Mouse (Mus musculus): Measurements from ENCODE around the gene Tma7. TPM values are rescaled to one million over a fixed set of nuclear protein-coding genes. Genes with fewer than 3 reads are reported as not detected.

Tma7 gene
- polyA plus RNA-seq, 1 experiment from 2014 or later: 812 TPM

DNA sequence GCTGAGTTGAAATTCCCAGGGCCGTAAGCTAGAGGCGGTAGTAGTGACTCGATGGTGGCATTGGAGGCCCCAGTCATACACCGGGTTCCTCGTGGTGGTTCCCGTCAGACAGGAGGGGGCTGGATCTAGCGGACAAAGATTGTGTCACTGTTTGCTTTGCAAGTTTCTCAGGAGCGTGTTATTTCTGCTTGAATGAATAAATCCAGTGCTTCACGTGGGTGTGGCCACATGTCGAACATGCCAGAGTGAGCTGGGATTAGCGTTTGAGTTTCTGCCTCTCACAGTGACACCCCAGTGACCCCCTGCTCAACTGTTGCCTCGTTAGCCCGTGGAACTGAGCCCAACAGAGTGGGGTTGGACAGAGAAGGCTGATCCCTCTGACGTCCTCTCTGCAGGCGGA lies 8.1 kb upstream of the Tma7 start:
- peaks cover 52% of the 10 kb centered on the region for H3K4me1 ChIP-seq
- H3K27me3 ChIP-seq (replicated peaks; ENCODE audit: low read depth, poor library complexity, severe bottlenecking): no peaks in the 10 kb centered on the region
- H3K27ac ChIP-seq (replicated peaks): 0 out of 2 replicates have a peak overlapping the region, but pooled peaks have one; percentile 3
- no peak for DNase-seq (ENCODE audit: low spot score)
- no peak overlapping the region for H3K4me3 ChIP-seq
- no peaks in the 10 kb centered on the region for H3K9me3 ChIP-seq
- H3K36me3 ChIP-seq (replicated peaks): peaks cover 33% of the 10 kb centered on the region
- WGBS: 69% methylated on average over 15 of the region's 15 CpGs

DNA sequence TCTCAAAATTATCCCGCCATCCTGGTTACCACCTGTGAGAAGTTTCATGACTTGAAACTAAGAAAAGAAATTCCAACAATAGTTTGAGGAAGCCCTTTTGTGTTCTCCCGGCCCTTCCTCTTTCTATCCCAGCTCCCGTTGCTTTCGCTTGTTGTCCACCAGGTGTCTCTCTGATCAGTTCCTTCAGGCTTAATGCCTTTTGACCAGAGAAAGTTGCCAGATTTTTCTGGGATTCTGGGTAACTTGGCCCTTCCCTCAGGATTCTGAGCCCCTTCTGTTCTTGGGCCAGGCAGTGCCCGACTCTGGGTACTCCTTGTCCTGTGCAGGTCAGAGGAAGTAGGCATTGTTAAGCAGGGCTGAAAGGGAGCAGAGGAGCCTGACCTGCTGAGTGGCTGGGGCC lies 5.6 kb upstream of the Tma7 start:
- 17% methylated on average over 5 of the region's 5 CpGs for WGBS

DNA sequence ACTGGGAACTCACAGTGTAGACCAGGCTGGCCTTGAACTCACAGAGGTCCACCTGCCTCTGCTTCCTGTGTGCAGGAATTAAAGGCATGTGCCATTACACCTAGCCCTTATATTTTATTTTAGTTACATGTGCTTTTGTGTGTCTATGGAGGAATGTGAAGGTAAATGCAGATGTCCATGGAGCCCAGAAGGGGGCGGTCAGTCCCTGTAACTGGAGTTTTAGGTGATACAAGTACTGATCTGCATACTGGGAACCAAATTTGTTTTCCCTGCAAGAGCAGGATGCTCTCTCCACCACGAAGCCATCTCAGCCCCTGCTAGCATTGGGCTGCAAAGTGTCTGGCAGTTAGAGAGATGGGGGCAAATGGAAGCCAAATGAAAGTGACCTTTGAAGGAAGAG lies 2.5 kb upstream of the Tma7 start:
- Histone ChIP-seq H3K4me3 (no peak overlapping the region), H3K9me3 (no peaks in the 10 kb centered on the region), H3K4me1 (peaks cover 27% of the 10 kb centered on the region), H3K36me3 (replicated peaks) (peaks cover 15% of the 10 kb centered on the region), H3K27ac (replicated peaks) (no peak overlapping the region), H3K27me3 (replicated peaks; ENCODE audit: low read depth, poor library complexity, severe bottlenecking) (no peaks in the 10 kb centered on the region)
- WGBS: 17% methylated on average over 2 of the region's 2 CpGs
- peak; percentile 53 for DNase-seq (ENCODE audit: low spot score)

More for the DNA sequence above, 5.6 kb upstream of the Tma7 start:
- Histone ChIP-seq H3K27me3 (replicated peaks; ENCODE audit: low read depth, poor library complexity, severe bottlenecking) (no peaks in the 10 kb centered on the region), H3K36me3 (replicated peaks) (peaks cover 32% of the 10 kb centered on the region), H3K4me3 (no peak overlapping the region), H3K9me3 (no peaks in the 10 kb centered on the region), H3K4me1 (peaks cover 35% of the 10 kb centered on the region), H3K27ac (replicated peaks) (peak overlapping the region; percentile 63)
- peak; percentile 29 for DNase-seq (ENCODE audit: low spot score)

DNA sequence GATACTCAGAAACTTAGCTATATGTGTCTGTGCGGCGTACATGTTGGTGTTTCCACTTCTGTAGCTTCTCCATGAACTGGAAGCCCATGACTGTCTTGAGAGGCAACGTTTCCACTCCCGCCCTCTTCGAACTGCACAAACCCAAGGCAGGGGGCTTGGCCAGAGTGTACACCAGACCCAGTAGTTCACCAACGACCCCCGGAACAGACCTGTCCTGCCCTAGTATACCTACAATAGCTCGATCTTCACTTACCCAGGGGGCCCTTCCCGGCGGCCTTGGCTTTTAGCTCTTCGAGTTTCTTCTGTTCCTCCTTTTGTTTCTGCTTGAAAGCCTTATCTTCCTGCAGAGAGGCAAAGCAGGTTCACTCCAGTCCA lies 651 bp downstream of the Tma7 start:
- H3K9me3 ChIP-seq: no peaks in the 10 kb centered on the region
- no peaks in the 10 kb centered on the region for H3K27me3 ChIP-seq (replicated peaks; ENCODE audit: low read depth, poor library complexity, severe bottlenecking)
- H3K4me1 ChIP-seq: peaks cover 20% of the 10 kb centered on the region
- H3K4me3 ChIP-seq: peak overlapping the region; percentile 87
- 8% methylated on average over 11 of the region's 11 CpGs for WGBS
- no peak for DNase-seq (ENCODE audit: low spot score)
- peak overlapping the region; percentile 91 for H3K27ac ChIP-seq (replicated peaks)
- H3K36me3 ChIP-seq (replicated peaks): peaks cover 35% of the 10 kb centered on the region

DNA sequence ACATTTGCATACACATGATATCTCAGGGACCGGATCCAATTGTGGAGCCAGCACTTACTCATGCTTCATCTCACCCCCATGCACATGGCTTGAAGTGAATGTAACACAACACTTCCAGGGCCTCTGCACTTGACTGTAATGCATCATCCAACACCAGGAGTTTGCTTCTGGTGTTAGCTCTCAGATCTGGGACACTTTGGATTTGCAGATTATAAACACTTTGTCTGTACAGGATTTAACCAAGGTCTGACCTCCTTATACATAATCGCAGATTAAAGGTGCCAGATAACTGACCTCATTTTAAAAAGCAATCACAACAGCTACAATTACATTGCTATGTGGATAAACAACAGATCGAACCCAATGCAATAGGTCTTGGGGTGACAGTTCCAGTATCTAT lies 1.9 kb downstream of the Tma7 start:
- peaks cover 20% of the 10 kb centered on the region for H3K4me1 ChIP-seq
- no peak overlapping the region for H3K27ac ChIP-seq (replicated peaks)
- H3K9me3 ChIP-seq: no peaks in the 10 kb centered on the region
- no peaks in the 10 kb centered on the region for H3K27me3 ChIP-seq (replicated peaks; ENCODE audit: low read depth, poor library complexity, severe bottlenecking)
- H3K36me3 ChIP-seq (replicated peaks): peaks cover 35% of the 10 kb centered on the region
- 95% methylated on average over 3 of the region's 3 CpGs for WGBS
- no peak for DNase-seq (ENCODE audit: low spot score)
- H3K4me3 ChIP-seq: peak overlapping the region; percentile 87; the same call in 1 of the 2 replicates

DNA sequence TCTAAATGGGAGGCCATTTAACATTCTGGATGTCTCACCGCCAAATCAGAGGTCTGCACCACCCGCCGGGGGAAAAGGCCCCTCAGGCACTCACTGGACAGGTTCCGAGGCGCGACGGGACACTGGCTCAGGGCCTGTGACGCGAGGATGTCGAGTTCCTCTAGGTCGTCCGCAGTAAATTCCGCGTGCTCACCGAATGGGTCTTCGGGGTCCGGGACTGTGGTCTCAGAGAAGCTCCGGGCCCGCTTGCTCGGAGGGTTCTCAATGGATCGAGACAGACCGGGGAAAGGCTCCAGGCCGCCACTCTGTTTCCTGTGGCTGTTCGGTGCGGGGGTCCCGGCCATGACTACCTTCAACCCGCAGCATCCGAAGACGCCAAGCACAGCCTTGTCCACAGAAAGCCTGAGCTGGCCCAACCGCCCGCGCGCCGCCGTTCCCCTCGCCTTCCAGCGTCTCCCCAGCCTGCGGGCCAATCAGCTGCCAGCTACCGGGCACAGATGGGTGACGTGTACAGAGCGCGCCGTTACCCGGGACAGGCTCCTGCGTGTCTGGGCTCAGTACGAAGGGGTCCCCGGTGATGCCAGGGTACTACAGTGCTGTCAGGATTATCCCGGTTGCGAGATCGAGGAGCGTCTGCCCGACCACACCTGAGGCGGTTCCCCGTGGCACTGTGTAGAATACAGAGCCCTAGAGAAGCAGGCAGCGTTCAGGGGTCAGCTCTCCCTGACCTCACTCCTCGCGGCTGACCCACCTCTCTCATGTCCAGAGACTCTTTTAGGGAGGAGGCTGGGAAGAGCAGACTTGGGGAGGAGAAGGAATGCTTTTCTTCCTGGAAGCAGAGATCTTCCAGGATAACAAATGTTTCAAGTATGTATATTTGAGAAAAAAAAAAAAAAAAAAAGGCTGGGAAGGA lies 8.5 kb downstream of the Tma7 start, which contains the start of gene Atrip:
Atrip (minus strand) TSS at position 464 of the 913 bp plus-strand sequence.
- peaks cover 45% of the 10 kb centered on the region for H3K36me3 ChIP-seq (replicated peaks)
- H3K4me3 ChIP-seq: peak within 1 kb of the TSS; percentile 71
- DNase-seq (ENCODE audit: low spot score): peak; percentile 94
- H3K9me3 ChIP-seq: no peaks in the 10 kb centered on the region
- peaks cover 24% of the 10 kb centered on the region for H3K4me1 ChIP-seq
- no peaks in the 10 kb centered on the region for H3K27me3 ChIP-seq (replicated peaks; ENCODE audit: low read depth, poor library complexity, severe bottlenecking)
- under 1% methylated on average over 57 of the region's 57 CpGs for WGBS
- peak within 1 kb of the TSS; percentile 89 for H3K27ac ChIP-seq (replicated peaks)

DNA sequence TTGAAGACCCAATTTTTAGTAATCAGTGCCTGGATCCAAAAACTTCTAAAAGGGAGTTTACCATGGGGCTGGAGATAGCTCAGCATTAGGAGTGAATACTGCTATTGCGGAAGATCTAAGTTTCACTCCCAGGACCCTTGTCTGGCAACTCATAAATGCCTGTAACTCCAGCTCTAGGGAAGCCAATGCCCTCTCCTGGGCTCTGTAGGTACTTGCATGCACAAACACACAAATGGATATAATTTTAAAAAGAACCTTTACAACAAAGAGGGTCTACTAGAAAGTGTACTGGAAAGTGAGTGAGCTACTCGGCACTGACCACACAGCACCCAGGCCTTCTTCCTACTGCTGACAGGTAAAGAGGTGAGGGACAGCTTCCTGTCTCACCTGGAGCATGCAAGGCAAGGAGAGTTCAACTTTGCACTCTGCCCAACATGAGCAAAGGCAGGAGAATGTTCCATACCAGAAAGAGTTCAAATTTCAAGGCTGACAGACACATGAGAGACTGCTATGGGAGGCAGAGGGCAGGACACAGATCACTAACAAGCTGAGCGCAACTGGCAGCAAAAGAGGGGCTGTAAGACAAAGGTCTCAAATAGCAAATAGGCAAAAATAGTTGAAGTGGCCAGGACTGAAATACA lies 14.2 kb downstream of the Tma7 start:
- no peak for DNase-seq (ENCODE audit: low spot score)
- WGBS: 95% methylated on average over 3 of the region's 3 CpGs
- H3K4me1 ChIP-seq: peaks cover 14% of the 10 kb centered on the region
- H3K4me3 ChIP-seq: no peak overlapping the region
- no peak overlapping the region for H3K27ac ChIP-seq (replicated peaks)
- no peaks in the 10 kb centered on the region for H3K27me3 ChIP-seq (replicated peaks; ENCODE audit: low read depth, poor library complexity, severe bottlenecking)
- H3K36me3 ChIP-seq (replicated peaks): peaks cover 90% of the 10 kb centered on the region
- no peaks in the 10 kb centered on the region for H3K9me3 ChIP-seq

DNA sequence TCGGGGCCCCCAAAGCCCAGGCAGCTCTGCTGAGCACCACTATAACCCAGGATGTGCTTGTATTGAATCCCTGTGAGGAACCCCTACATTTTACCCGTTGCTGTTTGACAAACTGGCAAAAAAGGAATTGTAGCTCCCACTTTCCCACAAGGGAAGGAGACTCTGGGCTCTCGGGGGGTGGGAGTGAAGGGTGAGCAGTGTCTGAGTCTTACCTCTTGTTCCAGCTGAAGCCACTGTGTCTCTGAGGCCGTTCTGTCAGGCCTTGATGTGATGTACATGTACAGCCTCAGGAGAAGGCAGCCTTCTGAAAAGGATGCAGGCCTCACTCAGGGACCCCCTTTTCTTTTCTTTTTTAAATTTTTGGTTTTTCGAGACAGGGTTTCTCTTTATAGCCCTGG lies 21.5 kb downstream of the Tma7 start:
- 93% methylated on average over 5 of the region's 5 CpGs for WGBS

DNA sequence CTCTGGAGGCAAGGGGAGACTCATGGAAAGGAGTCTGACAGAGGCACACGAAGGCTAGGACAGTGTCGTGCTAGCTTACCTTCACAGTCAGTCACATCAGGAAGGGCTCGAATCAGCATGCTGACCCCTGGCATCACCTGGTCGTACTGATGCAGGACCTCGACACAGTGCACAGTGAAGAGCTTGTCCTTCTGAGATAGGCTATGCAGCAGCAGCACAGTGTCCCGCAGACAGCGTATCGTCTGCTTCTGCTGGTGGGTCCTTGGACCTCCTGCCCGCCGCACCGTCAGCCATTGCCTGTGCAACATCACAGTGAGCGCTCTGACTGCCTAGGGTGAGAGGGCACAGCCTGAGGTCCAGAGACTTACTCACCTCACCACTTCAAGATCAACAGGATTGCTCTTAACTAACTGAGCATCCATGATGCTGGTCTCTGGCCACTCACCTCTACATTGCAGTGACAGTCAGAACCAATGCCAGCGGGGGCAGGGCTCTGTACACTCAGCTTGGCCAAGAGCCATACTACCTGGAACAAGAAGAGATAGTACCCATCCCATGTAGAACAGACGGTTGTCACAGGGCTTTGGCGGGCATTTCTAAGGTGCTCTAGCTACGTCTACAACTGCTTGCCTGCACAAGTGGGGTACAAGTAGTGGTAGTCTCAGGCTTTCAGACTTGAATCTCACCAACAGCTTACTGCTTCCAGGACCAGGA lies 22.0 kb downstream of the Tma7 start:
- no peaks in the 10 kb centered on the region for H3K9me3 ChIP-seq
- peak overlapping the region; percentile 86; the same call in 1 of the 2 replicates for H3K27ac ChIP-seq (replicated peaks)
- no peak overlapping the region for H3K4me3 ChIP-seq
- WGBS: 89% methylated on average over 16 of the region's 16 CpGs
- no peak for DNase-seq (ENCODE audit: low spot score)
- no peaks in the 10 kb centered on the region for H3K27me3 ChIP-seq (replicated peaks; ENCODE audit: low read depth, poor library complexity, severe bottlenecking)
- H3K36me3 ChIP-seq (replicated peaks): peaks cover 88% of the 10 kb centered on the region
- H3K4me1 ChIP-seq: peaks cover 20% of the 10 kb centered on the region

More for the DNA sequence above, 21.5 kb downstream of the Tma7 start:
- Histone ChIP-seq H3K9me3 (no peaks in the 10 kb centered on the region), H3K27ac (replicated peaks) (no peak overlapping the region), H3K4me1 (peaks cover 18% of the 10 kb centered on the region), H3K4me3 (no peak overlapping the region), H3K36me3 (replicated peaks) (peaks cover 93% of the 10 kb centered on the region), H3K27me3 (replicated peaks; ENCODE audit: low read depth, poor library complexity, severe bottlenecking) (no peaks in the 10 kb centered on the region)
- no peak for DNase-seq (ENCODE audit: low spot score)

DNA sequence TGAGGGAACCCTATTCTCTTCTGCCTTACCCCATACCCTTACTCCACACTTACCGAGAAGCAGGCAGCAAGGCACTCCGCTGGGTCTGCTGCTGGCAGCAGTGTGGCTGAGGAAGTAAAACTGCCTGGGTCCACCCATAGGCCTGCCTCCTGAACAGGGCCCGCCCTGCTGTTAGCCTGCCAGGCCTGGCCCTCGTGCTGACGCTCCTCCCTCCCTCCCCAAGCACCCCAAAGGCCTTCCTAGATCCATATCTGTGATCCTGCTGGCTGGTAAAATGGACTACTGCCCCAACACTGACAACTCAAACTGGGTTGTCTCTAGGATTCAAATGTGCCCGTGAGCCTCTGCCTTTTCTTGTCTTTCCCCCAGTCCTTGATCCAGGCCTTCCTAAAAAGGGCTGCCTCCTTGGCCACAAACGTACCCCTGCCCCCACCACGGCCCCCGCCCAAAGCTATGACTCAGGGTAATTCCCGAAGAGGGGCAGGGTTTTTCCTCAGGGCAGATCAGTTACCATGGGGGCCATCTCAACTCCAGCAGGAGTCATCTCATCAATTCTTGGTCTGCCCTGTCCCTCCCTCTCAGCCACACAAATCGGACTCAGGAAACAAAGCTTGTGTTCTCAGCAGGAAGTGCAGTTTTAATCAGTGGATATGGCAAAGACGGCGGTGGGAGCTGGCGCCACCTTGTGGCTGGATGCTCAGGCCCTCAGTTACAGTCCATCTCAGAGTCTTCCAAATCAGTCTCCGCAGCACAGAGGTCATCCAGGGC lies 23.1 kb downstream of the Tma7 start, which contains the start of gene Trex1:
Trex1 (minus strand) TSS at position 599 of the 768 bp plus-strand sequence.
- DNase-seq (ENCODE audit: low spot score): peak; percentile 87
- H3K36me3 ChIP-seq (replicated peaks): peaks cover 78% of the 10 kb centered on the region
- H3K27ac ChIP-seq (replicated peaks): peak within 1 kb of the TSS; percentile 86
- WGBS: 27% methylated on average over 15 of the region's 15 CpGs
- peak within 1 kb of the TSS; percentile 48 for H3K4me3 ChIP-seq
- H3K9me3 ChIP-seq: no peaks in the 10 kb centered on the region
- H3K27me3 ChIP-seq (replicated peaks; ENCODE audit: low read depth, poor library complexity, severe bottlenecking): no peaks in the 10 kb centered on the region
- H3K4me1 ChIP-seq: peaks cover 30% of the 10 kb centered on the region

DNA sequence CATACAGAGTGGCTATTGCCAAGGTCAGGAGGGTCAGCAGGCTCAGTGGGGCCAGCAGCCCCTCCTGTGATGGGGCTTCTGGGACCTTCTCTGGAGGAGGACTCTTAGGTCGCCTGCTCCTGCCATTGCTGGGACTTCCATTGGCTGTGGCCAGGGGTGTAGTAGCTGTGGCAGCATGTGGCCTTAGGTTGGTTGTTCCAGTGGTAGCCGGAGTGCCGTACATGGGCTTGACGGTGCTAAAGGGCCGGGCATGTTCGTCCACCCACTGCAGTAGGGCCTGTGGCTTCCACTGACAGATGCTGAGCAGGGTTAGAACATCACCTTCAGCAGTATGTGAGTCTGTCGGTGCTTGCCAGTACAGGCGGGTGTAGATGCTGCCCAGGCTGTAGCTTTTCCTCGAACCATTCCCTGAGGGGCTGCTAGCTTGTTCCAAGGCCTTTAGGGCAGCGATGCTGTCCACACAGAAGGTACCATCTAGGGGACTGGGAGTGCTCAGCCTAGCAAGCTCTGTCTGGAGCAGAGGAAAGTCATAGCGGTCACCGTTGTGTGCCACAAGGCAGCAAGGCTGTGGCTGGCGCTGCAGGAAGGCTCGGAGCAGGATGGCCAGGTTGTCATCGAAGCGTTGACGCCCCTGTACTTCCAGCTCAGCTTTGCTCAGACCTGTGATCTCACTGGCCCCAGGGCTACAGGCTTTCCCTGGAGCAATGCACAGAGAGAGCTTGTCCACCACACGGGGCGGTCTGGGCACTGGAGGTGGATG lies 24.2 kb downstream of the Tma7 start:
- H3K27me3 ChIP-seq (replicated peaks; ENCODE audit: low read depth, poor library complexity, severe bottlenecking): no peaks in the 10 kb centered on the region
- H3K36me3 ChIP-seq (replicated peaks): peaks cover 67% of the 10 kb centered on the region
- 0 out of 2 replicates have a peak overlapping the region, but pooled peaks have one; percentile 86 for H3K27ac ChIP-seq (replicated peaks)
- WGBS: 94% methylated on average over 19 of the region's 19 CpGs
- no peaks in the 10 kb centered on the region for H3K9me3 ChIP-seq
- peaks cover 37% of the 10 kb centered on the region for H3K4me1 ChIP-seq
- DNase-seq (ENCODE audit: low spot score): no peak
- no peak overlapping the region for H3K4me3 ChIP-seq

Data from embryonic facial prominence, embryonic 10.5 days (tissue).